Mouse (Mus musculus): ENCODE measurements around the gene Zfp870. TPM values are rescaled to one million over a fixed set of nuclear protein-coding genes. Genes with fewer than 3 reads are reported as not detected.

Zfp870 gene
- polyA plus RNA-seq, 1 experiment from 2014 or later = 9.0 TPM

GRCm38 (mm10) chr17:32906172-32906571 lies 14.7 kb upstream of the Zfp870 start:
- Histone ChIP-seq H3K27ac (ENCODE audit: low read length) (no peak overlapping the region), H3K4me2 (ENCODE audit: low read length) (no peak overlapping the region), H3K9ac (ENCODE audit: low read depth, low read length) (no peak overlapping the region), H3K9me3 (replicated peaks; ENCODE audit: control insufficient read depth, low read length, poor library complexity, severe bottlenecking) (no peaks in the 10 kb centered on the region), H3K4me3 (ENCODE audit: low read depth, low read length) (no peak overlapping the region), H3K4me1 (ENCODE audit: control insufficient read depth, insufficient read depth, low read length) (no peaks in the 10 kb centered on the region), H3K27me3 (ENCODE audit: control insufficient read depth, insufficient read depth, low read depth, low read length) (no peaks in the 10 kb centered on the region), H3K36me3 (ENCODE audit: control insufficient read depth, insufficient read depth, low read length) (no peaks in the 10 kb centered on the region)
- ATAC-seq = no peak
- WGBS = 82% methylated on average over 10 of the region's 10 CpGs

- Histone ChIP-seq H3K4me2 (ENCODE audit: low read length) (peak overlapping the region; percentile 59), H3K27me3 (ENCODE audit: control insufficient read depth, insufficient read depth, low read depth, low read length) (no peaks in the 10 kb centered on the region), H3K9ac (ENCODE audit: low read depth, low read length) (peak overlapping the region; percentile 55), H3K36me3 (ENCODE audit: control insufficient read depth, insufficient read depth, low read length) (no peaks in the 10 kb centered on the region), H3K9me3 (replicated peaks; ENCODE audit: control insufficient read depth, low read length, poor library complexity, severe bottlenecking) (no peaks in the 10 kb centered on the region), H3K4me1 (ENCODE audit: control insufficient read depth, insufficient read depth, low read length) (no peaks in the 10 kb centered on the region), H3K27ac (ENCODE audit: low read length) (no peak overlapping the region), H3K4me3 (ENCODE audit: low read depth, low read length) (peak overlapping the region; percentile 29)
- WGBS = 15% methylated on average over 19 of the region's 19 CpGs
- no peak for ATAC-seq
Observed at GRCm38 (mm10) chr17:32905239-32905638, 13.8 kb upstream of the Zfp870 start.

GRCm38 (mm10) chr17:32904414-32904813 lies 13.0 kb upstream of the Zfp870 start:
- H3K4me2 ChIP-seq (ENCODE audit: low read length) = no peak overlapping the region
- 66% methylated on average over 2 of the region's 2 CpGs for WGBS
- no peaks in the 10 kb centered on the region for H3K4me1 ChIP-seq (ENCODE audit: control insufficient read depth, insufficient read depth, low read length)
- H3K27me3 ChIP-seq (ENCODE audit: control insufficient read depth, insufficient read depth, low read depth, low read length) = no peaks in the 10 kb centered on the region
- no peak for ATAC-seq
- no peak overlapping the region for H3K4me3 ChIP-seq (ENCODE audit: low read depth, low read length)
- no peak overlapping the region for H3K9ac ChIP-seq (ENCODE audit: low read depth, low read length)
- no peak overlapping the region for H3K27ac ChIP-seq (ENCODE audit: low read length)
- H3K9me3 ChIP-seq (replicated peaks; ENCODE audit: control insufficient read depth, low read length, poor library complexity, severe bottlenecking) = no peaks in the 10 kb centered on the region
- no peaks in the 10 kb centered on the region for H3K36me3 ChIP-seq (ENCODE audit: control insufficient read depth, insufficient read depth, low read length)

- Histone ChIP-seq H3K36me3 (ENCODE audit: control insufficient read depth, insufficient read depth, low read length) (no peaks in the 10 kb centered on the region), H3K9ac (ENCODE audit: low read depth, low read length) (no peak overlapping the region), H3K4me1 (ENCODE audit: control insufficient read depth, insufficient read depth, low read length) (no peaks in the 10 kb centered on the region), H3K27me3 (ENCODE audit: control insufficient read depth, insufficient read depth, low read depth, low read length) (no peaks in the 10 kb centered on the region), H3K4me3 (ENCODE audit: low read depth, low read length) (no peak overlapping the region), H3K9me3 (replicated peaks; ENCODE audit: control insufficient read depth, low read length, poor library complexity, severe bottlenecking) (no peaks in the 10 kb centered on the region), H3K27ac (ENCODE audit: low read length) (no peak overlapping the region), H3K4me2 (ENCODE audit: low read length) (no peak overlapping the region)
- no peak for ATAC-seq
- 50% methylated on average over 1 of the region's 1 CpGs for WGBS
Observed at GRCm38 (mm10) chr17:32901751-32902525, 10.5 kb upstream of the Zfp870 start.

- Histone ChIP-seq H3K4me1 (ENCODE audit: control insufficient read depth, insufficient read depth, low read length) (peaks cover 5% of the 10 kb centered on the region), H3K4me2 (ENCODE audit: low read length) (no peak overlapping the region), H3K36me3 (ENCODE audit: control insufficient read depth, insufficient read depth, low read length) (no peaks in the 10 kb centered on the region), H3K4me3 (ENCODE audit: low read depth, low read length) (no peak overlapping the region), H3K9ac (ENCODE audit: low read depth, low read length) (no peak overlapping the region), H3K27me3 (ENCODE audit: control insufficient read depth, insufficient read depth, low read depth, low read length) (no peaks in the 10 kb centered on the region), H3K27ac (ENCODE audit: low read length) (no peak overlapping the region), H3K9me3 (replicated peaks; ENCODE audit: control insufficient read depth, low read length, poor library complexity, severe bottlenecking) (no peaks in the 10 kb centered on the region)
- ATAC-seq = no peak
- WGBS = 91% methylated on average over 4 of the region's 4 CpGs
Observed at GRCm38 (mm10) chr17:32895421-32895820, 4.0 kb upstream of the Zfp870 start.

GRCm38 (mm10) chr17:32893901-32894300 lies 2.5 kb upstream of the Zfp870 start:
- Histone ChIP-seq H3K27ac (ENCODE audit: low read length) (no peak overlapping the region), H3K4me1 (ENCODE audit: control insufficient read depth, insufficient read depth, low read length) (peaks cover 10% of the 10 kb centered on the region), H3K27me3 (ENCODE audit: control insufficient read depth, insufficient read depth, low read depth, low read length) (no peaks in the 10 kb centered on the region), H3K4me3 (ENCODE audit: low read depth, low read length) (no peak overlapping the region), H3K36me3 (ENCODE audit: control insufficient read depth, insufficient read depth, low read length) (no peaks in the 10 kb centered on the region), H3K4me2 (ENCODE audit: low read length) (no peak overlapping the region), H3K9ac (ENCODE audit: low read depth, low read length) (no peak overlapping the region), H3K9me3 (replicated peaks; ENCODE audit: control insufficient read depth, low read length, poor library complexity, severe bottlenecking) (no peaks in the 10 kb centered on the region)
- WGBS = 81% methylated on average over 3 of the region's 3 CpGs
- no peak for ATAC-seq

GRCm38 (mm10) chr17:32890852-32891238 lies 597 bp downstream of the Zfp870 start:
- WGBS = 1% methylated on average over 11 of the region's 11 CpGs

GRCm38 (mm10) chr17:32889611-32890010 lies 1.8 kb downstream of the Zfp870 start:
- Histone ChIP-seq H3K4me3 (ENCODE audit: low read depth, low read length) (no peak overlapping the region), H3K36me3 (ENCODE audit: control insufficient read depth, insufficient read depth, low read length) (no peaks in the 10 kb centered on the region), H3K27ac (ENCODE audit: low read length) (no peak overlapping the region), H3K27me3 (ENCODE audit: control insufficient read depth, insufficient read depth, low read depth, low read length) (no peaks in the 10 kb centered on the region), H3K9me3 (replicated peaks; ENCODE audit: control insufficient read depth, low read length, poor library complexity, severe bottlenecking) (no peaks in the 10 kb centered on the region), H3K9ac (ENCODE audit: low read depth, low read length) (no peak overlapping the region), H3K4me2 (ENCODE audit: low read length) (no peak overlapping the region), H3K4me1 (ENCODE audit: control insufficient read depth, insufficient read depth, low read length) (peaks cover 10% of the 10 kb centered on the region)
- ATAC-seq = no peak
- WGBS = 92% methylated on average over 6 of the region's 6 CpGs

More at GRCm38 (mm10) chr17:32890852-32891238, 597 bp downstream of the Zfp870 start:
- ATAC-seq = peak; percentile 57; the same call in 1 of the 2 replicates
- H3K27ac ChIP-seq (ENCODE audit: low read length) = peak overlapping the region; percentile 77
- H3K36me3 ChIP-seq (ENCODE audit: control insufficient read depth, insufficient read depth, low read length) = no peaks in the 10 kb centered on the region
- H3K4me2 ChIP-seq (ENCODE audit: low read length) = peak overlapping the region; percentile 86
- no peaks in the 10 kb centered on the region for H3K27me3 ChIP-seq (ENCODE audit: control insufficient read depth, insufficient read depth, low read depth, low read length)
- peak overlapping the region; percentile 66 for H3K4me3 ChIP-seq (ENCODE audit: low read depth, low read length)
- H3K4me1 ChIP-seq (ENCODE audit: control insufficient read depth, insufficient read depth, low read length) = peaks cover 10% of the 10 kb centered on the region
- peak overlapping the region; percentile 78 for H3K9ac ChIP-seq (ENCODE audit: low read depth, low read length)
- H3K9me3 ChIP-seq (replicated peaks; ENCODE audit: control insufficient read depth, low read length, poor library complexity, severe bottlenecking) = no peaks in the 10 kb centered on the region

- ATAC-seq = no peak
- Histone ChIP-seq H3K4me2 (ENCODE audit: low read length) (no peak overlapping the region), H3K9ac (ENCODE audit: low read depth, low read length) (no peak overlapping the region), H3K4me3 (ENCODE audit: low read depth, low read length) (no peak overlapping the region), H3K27ac (ENCODE audit: low read length) (no peak overlapping the region), H3K36me3 (ENCODE audit: control insufficient read depth, insufficient read depth, low read length) (peaks cover 20% of the 10 kb centered on the region), H3K4me1 (ENCODE audit: control insufficient read depth, insufficient read depth, low read length) (no peaks in the 10 kb centered on the region), H3K9me3 (replicated peaks; ENCODE audit: control insufficient read depth, low read length, poor library complexity, severe bottlenecking) (no peaks in the 10 kb centered on the region), H3K27me3 (ENCODE audit: control insufficient read depth, insufficient read depth, low read depth, low read length) (no peaks in the 10 kb centered on the region)
- 95% methylated on average over 14 of the region's 14 CpGs for WGBS
Observed at GRCm38 (mm10) chr17:32880320-32881218, 10.9 kb downstream of the Zfp870 start.

All from midbrain, embryonic 16.5 days (tissue).